Mouse (Mus musculus) heart, embryonic 11.5 days (tissue): ENCODE data around the gene Wfdc21. TPM values are rescaled to one million over a fixed set of nuclear protein-coding genes. Genes with fewer than 3 reads are reported as not detected.

Source experiments
- ATAC-seq: fragments of 200-750 bp; cut with Nextera tagmentation; replicated peaks from 2 replicates; pipeline ENCODE4 v1.8.0; 2017; ENCODE audit warnings: moderate library complexity; ENCODE audit not compliant: insufficient number of reproducible peaks, low FRiP score, low TSS enrichment
- H3K27ac ChIP-seq: fragments of 300-500 bp; sonication (generic); 2 replicates; pipeline ENCODE4 v1.5.1; 2014; ENCODE audit warnings: mild to moderate bottlenecking, low read depth, low read length
- H3K27me3 ChIP-seq: fragments of 300-500 bp; sonication (generic); 2 replicates; pipeline ENCODE4 v1.6.1; 2014; ENCODE audit warnings: mild to moderate bottlenecking, low read length, mixed read lengths; ENCODE audit not compliant: control insufficient read depth, insufficient read depth
- H3K36me3 ChIP-seq: fragments of 300-500 bp; sonication (generic); 2 replicates; pipeline ENCODE4 v1.6.1; 2014; ENCODE audit warnings: mild to moderate bottlenecking, low read length, moderate library complexity, mixed read lengths; ENCODE audit not compliant: control insufficient read depth, insufficient read depth
- H3K4me1 ChIP-seq: fragments of 300-500 bp; sonication (generic); 2 replicates; pipeline ENCODE4 v1.6.1; 2014; ENCODE audit warnings: low read length; ENCODE audit not compliant: control insufficient read depth, insufficient read depth
- H3K4me2 ChIP-seq: fragments of 300-500 bp; sonication (generic); 2 replicates; pipeline ENCODE4 v1.6.1; 2014; ENCODE audit warnings: mild to moderate bottlenecking, moderate library complexity
- H3K4me3 ChIP-seq: fragments of 300-500 bp; sonication (generic); 2 replicates; pipeline ENCODE4 v1.5.1; 2014; ENCODE audit warnings: low read depth, low read length
- H3K9ac ChIP-seq: fragments of 300-500 bp; sonication (generic); 2 replicates; pipeline ENCODE4 v1.6.1; 2014; ENCODE audit warnings: mild to moderate bottlenecking, low read depth, low read length, moderate library complexity
- H3K9me3 ChIP-seq: fragments of 300-500 bp; sonication (generic); replicated peaks from 2 replicates; pipeline ENCODE4 v1.6.1; 2016; ENCODE audit warnings: low read length; ENCODE audit not compliant: control insufficient read depth
- WGBS: fragments of 180-500 bp; shearing (Covaris S2); extraction: QIAGEN DNeasy Blood & Tissue Kit; methylation state at CpG from one replicate; pipeline ENCODE4 v1.1.7; 2014; ENCODE audit not compliant: insufficient replicate concordance; 5-methylcytosine and 5-hydroxymethylcytosine counted together
- polyA plus RNA-seq: library from polyadenylated mRNA; unstranded; fragments of >200 nt; fragmentation: Nextera tagmentation; extraction: Ambion mirVana; gene quantifications from 2 replicates; pipeline ENCODE4 v1.2.1, GENCODE M21; 2014

Gene Wfdc21
- polyA plus RNA-seq, 1 experiment from 2014 or later: not detected

DNA sequence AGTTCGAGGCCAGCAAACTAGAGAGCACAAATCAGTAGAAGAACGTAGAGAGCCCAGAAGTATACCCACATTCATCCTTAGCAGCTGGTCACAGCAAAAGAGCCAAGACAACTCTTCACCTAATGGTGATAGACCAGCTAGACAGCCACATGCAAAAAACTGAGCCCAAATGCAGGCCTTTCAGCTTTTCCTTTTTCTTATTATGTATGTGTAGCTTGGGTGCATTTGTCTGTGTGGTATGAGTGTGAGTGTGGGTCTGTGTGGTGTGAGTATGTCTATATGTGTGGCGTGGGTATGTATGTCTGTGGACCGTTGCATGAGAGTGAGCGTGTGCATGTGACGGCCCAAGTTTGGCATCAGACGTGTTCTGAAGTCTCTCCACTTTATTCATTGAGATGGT lies 24.3 kb downstream of the Wfdc21 start:
- H3K4me2 ChIP-seq: no peak overlapping the region
- no peaks in the 10 kb centered on the region for H3K9me3 ChIP-seq
- no peak overlapping the region for H3K27ac ChIP-seq
- H3K4me1 ChIP-seq: no peaks in the 10 kb centered on the region
- H3K36me3 ChIP-seq: peaks cover 28% of the 10 kb centered on the region
- H3K9ac ChIP-seq: no peak overlapping the region
- WGBS: 91% methylated on average over 7 of the region's 7 CpGs
- ATAC-seq: no peak
- H3K4me3 ChIP-seq: no peak overlapping the region
- no peaks in the 10 kb centered on the region for H3K27me3 ChIP-seq

- Histone ChIP-seq H3K36me3 (peaks cover 31% of the 10 kb centered on the region), H3K4me2 (no peak overlapping the region), H3K4me1 (no peaks in the 10 kb centered on the region), H3K27ac (no peak overlapping the region), H3K9ac (no peak overlapping the region), H3K4me3 (no peak overlapping the region), H3K27me3 (no peaks in the 10 kb centered on the region), H3K9me3 (no peaks in the 10 kb centered on the region)
- 92% methylated on average over 6 of the region's 6 CpGs for WGBS
- ATAC-seq: no peak
Measured at GRCm38 (mm10) chr11:83772341-83772740, 25.6 kb downstream of the Wfdc21 start.

GRCm38 (mm10) chr11:83773691-83774090 lies 27.0 kb downstream of the Wfdc21 start:
- Histone ChIP-seq H3K36me3 (peaks cover 34% of the 10 kb centered on the region), H3K27ac (no peak overlapping the region), H3K4me1 (no peaks in the 10 kb centered on the region), H3K4me2 (no peak overlapping the region), H3K9me3 (no peaks in the 10 kb centered on the region), H3K9ac (no peak overlapping the region), H3K27me3 (no peaks in the 10 kb centered on the region), H3K4me3 (no peak overlapping the region)
- ATAC-seq: no peak
- 88% methylated on average over 16 of the region's 16 CpGs for WGBS

- no peak overlapping the region for H3K4me2 ChIP-seq
- no peaks in the 10 kb centered on the region for H3K4me1 ChIP-seq
- peaks cover 36% of the 10 kb centered on the region for H3K36me3 ChIP-seq
- H3K9me3 ChIP-seq: no peaks in the 10 kb centered on the region
- H3K9ac ChIP-seq: no peak overlapping the region
- ATAC-seq: no peak
- no peak overlapping the region for H3K27ac ChIP-seq
- 94% methylated on average over 11 of the region's 11 CpGs for WGBS
- no peaks in the 10 kb centered on the region for H3K27me3 ChIP-seq
- no peak overlapping the region for H3K4me3 ChIP-seq
Measured at GRCm38 (mm10) chr11:83774324-83774723, 27.6 kb downstream of the Wfdc21 start.

DNA sequence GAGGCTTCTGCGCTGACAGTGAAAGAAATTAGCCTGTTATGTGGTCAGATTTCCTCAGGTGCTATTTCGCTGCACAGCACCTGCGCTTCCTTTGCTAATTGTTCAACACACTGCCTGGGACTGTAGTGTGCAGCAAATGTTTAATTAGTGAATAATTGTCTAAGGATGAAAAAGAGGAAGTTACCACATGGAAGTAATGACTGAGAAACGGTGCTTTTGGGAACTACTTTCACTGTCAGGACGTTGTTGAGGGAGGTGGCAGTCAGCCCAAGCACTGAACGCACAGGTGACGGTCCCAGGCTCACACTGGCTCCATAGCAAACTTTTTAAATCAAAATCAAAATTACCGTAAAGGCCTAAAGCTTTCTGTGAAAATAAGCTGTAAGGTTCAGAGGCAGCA lies 30.1 kb downstream of the Wfdc21 start:
- H3K4me1 ChIP-seq: no peaks in the 10 kb centered on the region
- H3K27me3 ChIP-seq: no peaks in the 10 kb centered on the region
- H3K4me3 ChIP-seq: no peak overlapping the region
- no peak overlapping the region for H3K4me2 ChIP-seq
- H3K27ac ChIP-seq: no peak overlapping the region
- H3K9me3 ChIP-seq: no peaks in the 10 kb centered on the region
- 91% methylated on average over 8 of the region's 8 CpGs for WGBS
- peaks cover 50% of the 10 kb centered on the region for H3K36me3 ChIP-seq
- no peak for ATAC-seq
- H3K9ac ChIP-seq: no peak overlapping the region

DNA sequence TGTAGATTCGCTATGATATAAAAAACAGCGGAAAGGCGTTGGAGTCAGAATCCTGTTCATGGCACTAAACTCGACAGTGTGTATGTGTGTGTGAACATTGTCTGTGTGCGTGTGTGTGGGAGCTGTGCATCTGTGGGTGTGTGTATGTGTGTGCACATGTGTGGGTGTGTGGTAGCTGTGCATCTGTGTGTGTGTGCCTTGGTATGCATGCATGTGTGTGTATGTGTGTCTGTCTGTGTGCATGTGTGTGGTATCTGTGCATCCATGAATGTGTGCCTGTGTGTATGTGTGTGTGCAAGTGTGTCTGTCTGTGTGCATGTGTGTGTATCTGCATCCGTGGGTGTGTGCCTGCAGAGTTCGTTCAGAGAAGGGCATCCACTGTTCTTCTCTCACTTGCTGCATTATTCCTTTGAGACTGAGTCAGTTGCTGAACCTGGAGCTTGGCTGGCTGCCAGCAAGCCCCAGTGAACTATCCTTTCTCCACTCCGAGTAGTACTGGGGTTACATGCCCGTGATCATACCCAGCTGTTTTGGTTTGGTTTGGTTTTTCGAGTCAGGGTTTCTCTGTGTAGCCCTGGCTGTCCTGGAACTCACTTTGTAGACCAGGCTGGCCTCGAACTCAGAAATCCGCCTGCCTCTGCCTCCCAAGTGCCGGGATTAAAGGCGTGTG lies 37.3 kb downstream of the Wfdc21 start:
- H3K9me3 ChIP-seq: no peaks in the 10 kb centered on the region
- 82% methylated on average over 14 of the region's 14 CpGs for WGBS
- ATAC-seq: no peak

DNA sequence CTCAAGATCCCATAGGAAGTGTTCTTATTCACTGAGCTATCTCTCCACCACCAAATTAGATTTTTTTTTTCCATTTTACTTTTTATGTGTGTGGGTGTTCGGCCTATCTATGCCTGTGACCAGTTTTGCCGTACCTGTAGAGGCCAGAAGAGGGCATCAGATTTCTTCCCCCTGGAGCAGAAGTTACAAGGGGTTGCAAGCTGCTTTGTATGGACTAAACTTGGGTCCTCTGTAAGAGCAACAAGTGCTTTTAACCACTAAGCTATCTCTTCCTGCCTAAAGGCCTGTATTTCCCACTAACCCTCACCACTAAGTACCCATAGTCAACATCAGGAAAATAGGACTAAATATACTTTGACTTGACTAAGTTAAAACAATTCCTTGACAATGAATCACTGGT lies 37.9 kb downstream of the Wfdc21 start:
- Histone ChIP-seq H3K4me1 (peaks cover 3% of the 10 kb centered on the region; the same call in 1 of the 2 replicates), H3K4me2 (no peak overlapping the region), H3K9me3 (no peaks in the 10 kb centered on the region), H3K4me3 (no peak overlapping the region), H3K9ac (no peak overlapping the region), H3K27me3 (no peaks in the 10 kb centered on the region; the same call in 1 of the 2 replicates), H3K36me3 (peaks cover 19% of the 10 kb centered on the region), H3K27ac (no peak overlapping the region)
- ATAC-seq: no peak
- 85% methylated on average over 2 of the region's 2 CpGs for WGBS

More for the DNA sequence above, 37.3 kb downstream of the Wfdc21 start:
- H3K4me2 ChIP-seq: no peak overlapping the region
- peaks cover 23% of the 10 kb centered on the region for H3K36me3 ChIP-seq
- H3K4me3 ChIP-seq: no peak overlapping the region
- H3K27ac ChIP-seq: no peak overlapping the region
- no peaks in the 10 kb centered on the region; the same call in 1 of the 2 replicates for H3K27me3 ChIP-seq
- no peak overlapping the region for H3K9ac ChIP-seq
- H3K4me1 ChIP-seq: peaks cover 3% of the 10 kb centered on the region; the same call in 1 of the 2 replicates

DNA sequence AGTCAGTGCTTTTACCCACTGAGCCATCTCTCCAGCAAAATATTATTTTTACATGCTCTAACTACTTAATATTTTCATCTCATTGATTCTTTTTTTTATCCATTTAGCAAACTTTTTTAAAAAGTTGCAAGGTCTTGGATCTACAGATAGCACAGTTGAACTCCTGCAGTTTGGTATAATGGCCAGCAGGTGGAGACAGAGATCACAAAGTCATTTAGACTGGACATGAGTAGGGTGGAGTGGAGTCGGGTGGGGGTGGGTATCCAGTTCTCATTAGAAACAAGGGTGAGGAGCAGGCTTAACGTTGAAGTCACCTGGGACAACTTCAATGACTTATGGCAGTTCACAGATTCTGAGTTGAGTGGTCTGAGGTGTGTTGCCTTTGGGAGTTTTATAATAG lies 38.6 kb downstream of the Wfdc21 start:
- no peak overlapping the region for H3K4me3 ChIP-seq
- no peak overlapping the region for H3K4me2 ChIP-seq
- ATAC-seq: no peak
- H3K9me3 ChIP-seq: no peaks in the 10 kb centered on the region
- H3K27ac ChIP-seq: no peak overlapping the region
- peaks cover 13% of the 10 kb centered on the region for H3K36me3 ChIP-seq
- H3K27me3 ChIP-seq: no peaks in the 10 kb centered on the region; the same call in 1 of the 2 replicates
- H3K4me1 ChIP-seq: peaks cover 3% of the 10 kb centered on the region; the same call in 1 of the 2 replicates
- H3K9ac ChIP-seq: no peak overlapping the region
- 7% methylated on average over 2 of the region's 2 CpGs for WGBS

DNA sequence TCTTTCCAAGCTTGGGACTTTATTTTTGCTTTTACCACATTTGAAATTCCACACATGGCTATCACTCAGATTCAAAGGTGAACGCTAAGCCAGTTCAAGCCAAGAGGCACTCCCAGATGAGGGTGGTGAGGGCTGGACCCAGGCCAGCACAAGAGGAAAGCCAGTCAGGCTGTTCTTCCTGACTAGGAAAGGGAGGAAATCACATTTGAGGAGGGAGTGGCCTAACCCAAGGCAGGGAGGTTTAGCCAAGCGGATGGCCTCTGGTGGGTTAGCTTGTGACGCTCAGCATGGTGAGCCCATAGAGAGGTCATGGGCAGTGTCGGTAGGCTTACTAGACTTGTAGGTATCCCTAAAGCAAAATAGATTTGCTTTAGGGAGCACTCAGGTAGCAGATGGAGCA lies 40.1 kb downstream of the Wfdc21 start:
- WGBS: 54% methylated on average over 4 of the region's 4 CpGs
- H3K9me3 ChIP-seq: no peaks in the 10 kb centered on the region
- no peak overlapping the region for H3K27ac ChIP-seq
- no peak for ATAC-seq
- no peaks in the 10 kb centered on the region; the same call in 1 of the 2 replicates for H3K27me3 ChIP-seq
- peaks cover 2% of the 10 kb centered on the region; the same call in 1 of the 2 replicates for H3K36me3 ChIP-seq
- H3K4me1 ChIP-seq: peaks cover 3% of the 10 kb centered on the region; the same call in 1 of the 2 replicates
- H3K4me2 ChIP-seq: no peak overlapping the region
- H3K9ac ChIP-seq: no peak overlapping the region
- no peak overlapping the region for H3K4me3 ChIP-seq
